Mouse (Mus musculus) splenic B cell, adult 2 months (primary cell): ENCODE measurements around the gene Pigv.

Experiments used
- DNase-seq: peaks from one replicate; pipeline ENCODE4 v3.0.0-alpha.2; 2011; ENCODE audit warnings: low read depth, low spot score
- H3K27me3 ChIP-seq: 2 replicates; pipeline ENCODE4 v1.6.1; 2012; ENCODE audit warnings: mild to moderate bottlenecking, low read length, moderate library complexity, mixed read lengths; ENCODE audit not compliant: control insufficient read depth, poor library complexity, insufficient read depth, severe bottlenecking
- H3K36me3 ChIP-seq: 2 replicates; pipeline ENCODE4 v1.6.1; 2012; ENCODE audit warnings: mild to moderate bottlenecking, low read length, moderate library complexity, mixed read lengths; ENCODE audit not compliant: control insufficient read depth, poor library complexity, insufficient read depth, severe bottlenecking

The Pigv gene

DNA sequence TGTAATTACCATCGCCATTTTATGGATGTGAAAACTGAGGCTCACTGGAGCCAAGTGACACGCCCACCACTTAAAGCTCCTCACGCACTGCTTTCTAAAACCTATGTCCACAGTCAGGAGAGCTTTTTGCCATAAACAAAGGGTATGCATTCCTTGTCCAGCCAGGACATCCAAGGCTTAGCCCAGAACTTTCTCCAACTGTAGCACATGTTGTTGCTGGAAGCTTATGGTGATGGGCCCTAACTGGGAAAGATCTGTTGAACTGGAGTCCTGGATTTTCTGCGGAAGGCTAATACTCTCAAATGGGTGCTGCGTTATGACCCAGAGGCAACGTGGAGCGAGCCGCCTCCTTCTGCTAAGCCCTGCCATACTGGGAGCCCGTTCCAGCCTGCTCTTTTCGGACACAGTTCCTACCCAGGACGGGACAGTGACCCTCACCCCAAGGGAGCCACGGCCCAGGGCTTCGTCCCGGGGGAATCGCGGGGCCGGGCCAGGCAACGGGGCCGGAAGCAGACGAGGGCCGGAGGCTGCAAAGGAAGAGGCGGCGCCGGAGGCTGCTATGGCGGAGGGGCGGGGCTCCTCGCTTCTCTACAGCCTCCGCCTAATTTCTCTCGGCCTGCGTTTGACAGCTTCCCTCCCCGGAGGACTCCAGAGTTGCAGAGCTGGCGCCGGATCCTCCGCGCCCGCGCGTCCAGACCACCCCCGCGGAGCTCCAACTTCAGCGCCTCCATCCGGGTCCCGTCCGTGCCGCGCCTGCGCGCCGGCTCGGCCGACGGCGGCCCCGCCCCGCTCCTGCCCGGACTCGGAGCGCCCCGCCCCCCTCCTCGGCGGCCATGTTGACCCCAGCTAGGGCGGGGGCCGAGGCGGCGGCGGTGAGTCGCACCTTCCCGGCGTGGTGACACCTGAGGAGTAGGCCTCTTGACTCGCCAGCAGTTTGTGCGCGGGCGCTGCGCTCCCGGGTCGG, at the start of gene Pigv:
Pigv (minus strand) TSS at position 767 of the 964 bp plus-strand sequence.
- Histone ChIP-seq H3K36me3 (peaks cover 3% of the 10 kb centered on the region; the same call in 1 of the 2 replicates), H3K27me3 (no peaks in the 10 kb centered on the region)
- peak; percentile 92 for DNase-seq

GRCm38 (mm10) chr4:133719791-133720190, 47.3 kb upstream of the Pigv start:
- Histone ChIP-seq H3K36me3 (peaks cover 26% of the 10 kb centered on the region), H3K27me3 (no peaks in the 10 kb centered on the region)
- DNase-seq = no peak

- H3K27me3 ChIP-seq = no peaks in the 10 kb centered on the region
- peaks cover 11% of the 10 kb centered on the region for H3K36me3 ChIP-seq
- no peak for DNase-seq
Observed at GRCm38 (mm10) chr4:133712755-133713154, 40.3 kb upstream of the Pigv start.

- H3K36me3 ChIP-seq = peaks cover 6% of the 10 kb centered on the region
- DNase-seq = no peak
- H3K27me3 ChIP-seq = no peaks in the 10 kb centered on the region
Observed at GRCm38 (mm10) chr4:133711307-133712076, 39.0 kb upstream of the Pigv start.

DNA sequence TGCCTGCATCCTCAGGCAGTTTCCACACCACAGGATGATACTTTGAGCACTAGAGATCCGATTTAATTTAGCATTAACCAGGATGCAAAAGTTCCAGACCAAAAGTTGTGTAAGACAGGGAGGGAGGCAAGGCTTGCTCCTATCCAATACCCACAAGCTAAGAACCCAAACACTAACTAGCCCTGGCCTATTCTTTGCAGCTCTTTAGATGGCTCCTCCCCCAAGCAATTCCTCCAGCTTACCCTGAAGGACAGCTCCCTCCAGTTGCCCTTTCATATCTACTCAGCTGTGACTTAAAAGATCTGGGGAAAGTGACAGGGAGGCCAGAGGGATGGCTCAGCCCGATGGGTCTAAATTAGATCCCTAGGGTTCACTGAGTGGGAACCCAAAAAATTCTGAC, 36.9 kb upstream of the Pigv start:
- DNase-seq = no peak
- Histone ChIP-seq H3K36me3 (peaks cover 3% of the 10 kb centered on the region), H3K27me3 (no peaks in the 10 kb centered on the region)

GRCm38 (mm10) chr4:133707464-133707863, 35.0 kb upstream of the Pigv start:
- H3K36me3 ChIP-seq = peaks cover 6% of the 10 kb centered on the region; the same call in 1 of the 2 replicates
- no peaks in the 10 kb centered on the region for H3K27me3 ChIP-seq
- no peak for DNase-seq

DNA sequence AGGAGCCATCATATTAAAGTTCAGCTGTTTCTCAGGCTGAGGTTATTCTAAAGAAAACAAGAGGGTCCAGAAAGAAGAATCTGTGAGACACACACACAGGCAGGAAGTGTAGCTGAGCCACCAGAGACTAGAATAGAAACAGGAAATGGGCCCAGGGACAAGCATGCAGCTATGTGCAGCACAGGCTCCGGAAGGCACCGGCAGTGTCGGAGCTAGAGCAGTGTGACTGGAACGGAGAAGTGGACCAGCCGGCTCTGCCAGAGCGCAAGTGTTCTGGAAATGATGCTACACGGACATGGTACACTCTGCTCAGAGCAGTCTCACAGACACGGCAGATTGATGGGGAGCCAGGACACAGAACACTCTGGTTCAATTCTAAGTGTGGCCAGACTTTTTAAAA, 34.5 kb upstream of the Pigv start:
- peak; percentile 86 for DNase-seq
- peaks cover 4% of the 10 kb centered on the region; the same call in 1 of the 2 replicates for H3K36me3 ChIP-seq
- no peaks in the 10 kb centered on the region for H3K27me3 ChIP-seq

DNA sequence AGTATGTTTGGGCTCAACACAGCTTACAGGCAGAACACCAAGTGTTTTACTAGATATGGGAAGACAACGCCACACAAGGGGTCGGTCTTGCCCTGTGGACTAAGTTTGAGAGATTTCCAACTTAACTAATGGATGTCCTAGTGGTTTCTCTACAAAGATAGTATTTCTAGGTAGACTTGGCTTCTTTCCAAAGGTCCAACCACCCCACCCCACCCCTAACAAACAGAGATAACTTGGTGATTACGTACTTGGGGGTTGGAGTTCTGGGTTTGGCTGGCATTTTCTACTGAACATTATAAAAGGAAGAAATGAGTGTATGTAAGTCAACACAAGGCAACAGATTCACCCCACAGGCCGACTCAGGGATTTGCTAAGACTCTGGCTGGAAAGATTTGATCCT, 32.6 kb upstream of the Pigv start:
- Histone ChIP-seq H3K36me3 (peaks cover 6% of the 10 kb centered on the region), H3K27me3 (no peaks in the 10 kb centered on the region)
- DNase-seq = no peak

DNA sequence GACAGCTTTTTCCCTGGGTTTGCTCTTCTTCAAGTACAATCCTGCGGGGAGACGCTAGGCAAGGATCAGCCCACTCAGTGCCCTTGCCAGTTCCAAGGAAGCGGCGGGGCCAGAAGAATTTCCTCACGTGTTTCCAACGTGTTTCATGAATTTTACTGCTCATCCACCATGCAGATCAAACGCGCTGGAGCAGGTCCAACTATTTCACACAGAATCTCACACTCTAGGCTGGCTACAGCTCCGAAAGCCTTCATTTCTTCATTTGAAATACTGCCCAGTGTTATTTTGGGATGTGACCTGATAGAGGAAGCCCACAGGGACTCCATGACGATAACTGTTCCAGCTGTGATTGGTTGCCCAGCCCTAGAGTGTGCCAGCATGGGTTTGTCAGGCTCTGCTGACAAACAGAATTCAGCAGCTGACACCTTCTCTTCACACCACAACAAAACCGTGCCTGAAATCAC, 28.5 kb upstream of the Pigv start:
- no peak for DNase-seq
- H3K27me3 ChIP-seq = no peaks in the 10 kb centered on the region
- peaks cover 15% of the 10 kb centered on the region for H3K36me3 ChIP-seq

GRCm38 (mm10) chr4:133695363-133695762, 22.9 kb upstream of the Pigv start:
- no peak for DNase-seq
- H3K36me3 ChIP-seq = peaks cover 39% of the 10 kb centered on the region
- H3K27me3 ChIP-seq = no peaks in the 10 kb centered on the region

GRCm38 (mm10) chr4:133690252-133690651, 17.8 kb upstream of the Pigv start:
- Histone ChIP-seq H3K36me3 (peaks cover 39% of the 10 kb centered on the region), H3K27me3 (no peaks in the 10 kb centered on the region)
- no peak for DNase-seq

DNA sequence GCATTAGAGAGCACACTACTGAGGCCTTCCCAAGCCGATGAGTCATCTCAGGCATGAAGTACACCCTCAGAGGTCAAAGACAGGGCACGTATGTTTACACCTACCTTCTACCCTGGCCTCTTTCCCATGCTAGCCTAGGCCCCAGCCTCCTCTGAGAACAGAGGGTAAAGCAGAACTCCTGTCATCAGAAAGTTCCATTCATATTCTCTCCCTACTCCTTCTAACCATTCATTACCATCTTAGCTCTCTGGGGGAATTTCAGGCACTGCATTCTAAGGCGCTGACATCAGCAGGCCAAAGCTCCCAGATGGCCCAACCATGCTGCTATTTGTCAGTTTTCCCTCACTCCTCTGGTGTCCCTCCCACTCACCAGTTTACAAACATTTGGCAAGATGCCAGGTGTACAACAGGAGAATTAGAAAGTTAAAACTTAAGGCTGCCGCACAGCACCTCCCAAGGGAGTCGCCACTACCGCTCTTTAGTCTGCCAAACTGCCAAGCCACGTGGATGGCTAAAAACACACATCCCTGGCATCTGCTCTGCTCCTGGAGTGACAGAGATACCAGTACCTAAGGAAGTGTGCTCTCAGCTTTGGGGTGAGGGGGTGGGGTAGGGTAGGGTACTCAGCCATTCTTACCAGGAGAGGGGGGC, 16.1 kb upstream of the Pigv start:
- Histone ChIP-seq H3K36me3 (peaks cover 39% of the 10 kb centered on the region), H3K27me3 (no peaks in the 10 kb centered on the region)
- DNase-seq = no peak

DNA sequence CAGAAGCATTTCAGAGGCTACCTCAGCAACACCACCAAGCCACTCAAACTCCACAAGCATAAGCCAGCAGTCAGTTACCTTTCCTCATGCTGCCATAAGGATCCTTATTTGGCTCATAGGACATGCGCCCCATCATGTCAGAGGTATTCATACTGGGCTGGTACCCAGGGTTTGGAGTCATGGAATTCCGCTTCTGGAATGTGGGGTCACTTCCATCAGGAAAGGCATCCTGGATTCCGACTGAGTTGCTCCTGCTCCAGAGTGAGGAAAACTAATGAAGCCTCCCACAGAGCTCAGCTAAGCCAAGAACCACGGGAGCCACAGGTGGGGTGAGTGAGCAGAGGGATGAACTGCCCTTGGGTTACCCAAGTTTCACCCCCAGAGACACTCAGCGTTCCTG, 14.7 kb upstream of the Pigv start:
- peaks cover 37% of the 10 kb centered on the region for H3K36me3 ChIP-seq
- no peaks in the 10 kb centered on the region for H3K27me3 ChIP-seq
- DNase-seq = no peak

DNA sequence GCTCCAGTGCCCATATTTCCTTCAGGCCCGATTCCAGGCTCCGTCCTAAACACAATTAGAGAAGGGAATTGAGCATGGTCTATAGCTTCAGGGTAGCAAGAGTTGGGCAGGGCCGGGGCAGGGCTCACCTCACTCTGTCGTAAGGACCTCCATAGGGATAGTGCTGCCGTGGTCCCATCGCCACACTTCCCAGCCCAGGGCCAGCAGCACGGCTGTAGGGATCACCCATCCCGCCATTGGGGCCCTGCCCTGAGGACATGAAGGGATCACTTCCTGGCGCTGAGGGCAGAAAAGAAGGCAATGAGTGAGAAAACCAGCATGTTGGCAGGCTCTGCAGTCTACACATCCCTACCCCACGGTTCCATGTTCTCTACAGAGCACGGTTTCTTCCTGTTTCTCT, 14.1 kb upstream of the Pigv start:
- no peaks in the 10 kb centered on the region for H3K27me3 ChIP-seq
- no peak for DNase-seq
- H3K36me3 ChIP-seq = peaks cover 34% of the 10 kb centered on the region
